Mouse (Mus musculus) megakaryocyte, embryonic 14.5 days (primary cell): ENCODE results near the gene Ing5.

Experiments used
- FLI1 ChIP-seq: IDR thresholded peaks from 2 replicates; pipeline ENCODE4 v1.6.1; 2012; ENCODE audit warnings: low read length, inconsistent platforms, mixed read lengths
- GATA1 ChIP-seq: IDR thresholded peaks from 3 replicates; pipeline ENCODE4 v1.6.1; 2012; ENCODE audit warnings: mixed read lengths, low read length, inconsistent platforms, borderline replicate concordance

DNA sequence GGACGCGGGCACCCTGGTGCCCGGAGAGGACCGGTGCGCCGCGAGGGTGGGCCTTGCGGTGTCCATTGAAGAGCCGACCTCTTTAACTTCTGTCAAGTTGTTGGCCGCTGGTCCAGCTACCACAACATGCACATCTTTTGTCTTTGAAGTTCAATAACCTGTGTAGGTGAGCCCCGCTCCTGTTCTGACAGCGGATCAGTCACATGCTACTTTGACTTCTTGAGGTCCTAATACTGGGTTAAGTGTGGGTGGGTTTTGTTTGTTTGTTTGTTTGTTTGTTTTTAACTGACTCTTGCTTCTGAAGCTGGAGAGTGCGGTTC lies 48.5 kb upstream of the Ing5 start:
- TF ChIP-seq GATA1 (no peak), FLI1 (no peak)
